Mouse (Mus musculus) lung, postnatal 0 days (tissue): ENCODE data around the gene Nfil3. TPM values are rescaled to one million over a fixed set of nuclear protein-coding genes. Genes with fewer than 3 reads are reported as not detected.

Experiments
- ATAC-seq: fragments of 200-750 bp; cut with Nextera tagmentation; 2 replicates; pipeline ENCODE4 v1.8.0; 2017; ENCODE audit warnings: moderate library complexity
- DNase-seq: peaks from one replicate; pipeline ENCODE4 v3.0.0-alpha.2; 2016; ENCODE audit warnings: low spot score
- H3K27ac ChIP-seq: fragments of 300-500 bp; sonication (generic); 2 replicates; pipeline ENCODE4 v1.5.1; 2014; ENCODE audit warnings: antibody characterized with exemption, mild to moderate bottlenecking, low read length, mixed read lengths
- H3K27me3 ChIP-seq: fragments of 300-500 bp; sonication (generic); replicated peaks from 2 replicates; pipeline ENCODE4 v1.6.1; 2014; ENCODE audit warnings: low read length, mixed read lengths; ENCODE audit not compliant: insufficient read depth
- H3K36me3 ChIP-seq: fragments of 300-500 bp; sonication (generic); 2 replicates; pipeline ENCODE4 v1.6.1; 2014; ENCODE audit warnings: low read length, mixed read lengths; ENCODE audit not compliant: insufficient read depth
- H3K4me1 ChIP-seq: fragments of 300-500 bp; sonication (generic); 2 replicates; pipeline ENCODE4 v1.6.1; 2014; ENCODE audit warnings: antibody characterized with exemption, low read depth, low read length, mixed read lengths; ENCODE audit not compliant: insufficient read depth
- H3K4me2 ChIP-seq: fragments of 300-500 bp; sonication (generic); replicated peaks from 2 replicates; pipeline ENCODE4 v1.6.1; 2014; ENCODE audit warnings: low read depth, mild to moderate bottlenecking, low read length, moderate library complexity, mixed read lengths
- H3K4me3 ChIP-seq: fragments of 300-500 bp; sonication (generic); 2 replicates; pipeline ENCODE4 v1.5.1; 2014; ENCODE audit warnings: low read depth, low read length
- H3K9ac ChIP-seq: fragments of 300-500 bp; sonication (generic); replicated peaks from 2 replicates; pipeline ENCODE4 v1.6.1; 2014; ENCODE audit warnings: low read depth, mild to moderate bottlenecking
- H3K9me3 ChIP-seq: fragments of 300-500 bp; sonication (generic); 2 replicates; pipeline ENCODE4 v1.6.1; 2016; ENCODE audit warnings: low read length, mixed read lengths
- CTCF ChIP-seq: IDR thresholded peaks from 2 replicates; pipeline ENCODE4 v1.5.1; 2016; ENCODE audit warnings: antibody characterized with exemption, mild to moderate bottlenecking
- EP300 ChIP-seq: IDR thresholded peaks from 2 replicates; pipeline ENCODE4 v1.6.1; 2016; ENCODE audit warnings: antibody characterized with exemption, mild to moderate bottlenecking, control low read depth
- WGBS: fragments of 180-500 bp; shearing (Covaris S2); extraction: QIAGEN DNeasy Blood & Tissue Kit; methylation state at CpG from one replicate; pipeline ENCODE4 v1.1.7; 2014; 5-methylcytosine and 5-hydroxymethylcytosine counted together
- polyA plus RNA-seq: library from polyadenylated mRNA; unstranded; fragments of >200 nt; fragmentation: Nextera tagmentation; extraction: Ambion mirVana; gene quantifications from 2 replicates; pipeline ENCODE4 v1.2.1, GENCODE M21; 2015

Gene Nfil3
- polyA plus RNA-seq, 1 experiment from 2014 or later = 18.7 TPM

GRCm38 (mm10) chr13:52998541-52998940 is 17.7 kb upstream of the Nfil3 start:
- no peaks in the 10 kb centered on the region for H3K9me3 ChIP-seq
- WGBS = 77% methylated on average over 10 of the region's 10 CpGs
- no peaks in the 10 kb centered on the region for H3K36me3 ChIP-seq
- no peaks in the 10 kb centered on the region for H3K4me1 ChIP-seq
- no peak overlapping the region for H3K4me3 ChIP-seq
- no peak overlapping the region for H3K4me2 ChIP-seq
- H3K27ac ChIP-seq = no peak overlapping the region
- no peak for ATAC-seq
- H3K27me3 ChIP-seq = no peaks in the 10 kb centered on the region
- no peak overlapping the region for H3K9ac ChIP-seq
- DNase-seq = no peak
- no peak for TF ChIP-seq CTCF
- TF ChIP-seq EP300 = no peak

- ATAC-seq = no peak
- WGBS = 68% methylated on average over 2 of the region's 2 CpGs
These were observed 16.9 kb upstream of the Nfil3 start for GRCm38 (mm10) chr13:52997806-52998205.

GRCm38 (mm10) chr13:52996201-52996600 is 15.3 kb upstream of the Nfil3 start:
- TF ChIP-seq CTCF = no peak
- TF ChIP-seq EP300 = no peak
- Histone ChIP-seq H3K4me1 (no peaks in the 10 kb centered on the region), H3K27me3 (no peaks in the 10 kb centered on the region), H3K4me2 (no peak overlapping the region), H3K9me3 (no peaks in the 10 kb centered on the region), H3K4me3 (no peak overlapping the region), H3K9ac (no peak overlapping the region), H3K36me3 (no peaks in the 10 kb centered on the region), H3K27ac (no peak overlapping the region)
- ATAC-seq = no peak
- WGBS = 80% methylated on average over 8 of the region's 8 CpGs
- no peak for DNase-seq

More at GRCm38 (mm10) chr13:52997806-52998205, 16.9 kb upstream of the Nfil3 start:
- Histone ChIP-seq H3K4me1 (no peaks in the 10 kb centered on the region), H3K27ac (no peak overlapping the region), H3K9me3 (no peaks in the 10 kb centered on the region), H3K36me3 (no peaks in the 10 kb centered on the region), H3K4me3 (no peak overlapping the region), H3K27me3 (no peaks in the 10 kb centered on the region), H3K9ac (no peak overlapping the region), H3K4me2 (no peak overlapping the region)
- no peak for DNase-seq
- TF ChIP-seq CTCF (no peak), EP300 (no peak)

- TF ChIP-seq CTCF = no peak
- TF ChIP-seq EP300 = no peak
- H3K9me3 ChIP-seq = no peaks in the 10 kb centered on the region
- WGBS = 60% methylated on average over 10 of the region's 10 CpGs
- no peak overlapping the region for H3K9ac ChIP-seq
- no peak overlapping the region for H3K27ac ChIP-seq
- H3K4me3 ChIP-seq = no peak overlapping the region
- H3K36me3 ChIP-seq = no peaks in the 10 kb centered on the region
- H3K4me2 ChIP-seq = no peak overlapping the region
- peak; percentile 73 for DNase-seq
- no peaks in the 10 kb centered on the region for H3K4me1 ChIP-seq
- no peaks in the 10 kb centered on the region for H3K27me3 ChIP-seq
- ATAC-seq = peak; percentile 52
These were observed 13.5 kb upstream of the Nfil3 start for GRCm38 (mm10) chr13:52994197-52994881.

GRCm38 (mm10) chr13:52990139-52990538 is 9.3 kb upstream of the Nfil3 start:
- Histone ChIP-seq H3K4me2 (no peak overlapping the region), H3K9me3 (no peaks in the 10 kb centered on the region), H3K36me3 (no peaks in the 10 kb centered on the region), H3K27me3 (no peaks in the 10 kb centered on the region), H3K9ac (no peak overlapping the region), H3K27ac (no peak overlapping the region), H3K4me3 (no peak overlapping the region), H3K4me1 (no peaks in the 10 kb centered on the region)
- WGBS = 36% methylated on average over 9 of the region's 9 CpGs
- TF ChIP-seq CTCF (no peak), EP300 (no peak)
- DNase-seq = no peak
- no peak for ATAC-seq

- DNase-seq (no peak), ATAC-seq (no peak)
- H3K27me3 ChIP-seq = no peaks in the 10 kb centered on the region
- no peak overlapping the region for H3K4me2 ChIP-seq
- no peaks in the 10 kb centered on the region for H3K36me3 ChIP-seq
- no peak overlapping the region for H3K4me3 ChIP-seq
- H3K9me3 ChIP-seq = no peaks in the 10 kb centered on the region
- no peak overlapping the region for H3K9ac ChIP-seq
- 66% methylated on average over 16 of the region's 16 CpGs for WGBS
- TF ChIP-seq EP300 (no peak), CTCF (no peak)
- no peaks in the 10 kb centered on the region for H3K4me1 ChIP-seq
- no peak overlapping the region for H3K27ac ChIP-seq
These were observed 8.1 kb upstream of the Nfil3 start for GRCm38 (mm10) chr13:52989005-52989404.

- TF ChIP-seq CTCF (no peak), EP300 (no peak)
- ATAC-seq (no peak), DNase-seq (no peak)
- no peaks in the 10 kb centered on the region for H3K4me1 ChIP-seq
- H3K9ac ChIP-seq = no peak overlapping the region
- no peak overlapping the region for H3K27ac ChIP-seq
- no peak overlapping the region for H3K4me2 ChIP-seq
- H3K9me3 ChIP-seq = no peaks in the 10 kb centered on the region
- WGBS = 35% methylated on average over 1 of the region's 1 CpGs
- H3K4me3 ChIP-seq = no peak overlapping the region
- H3K27me3 ChIP-seq = no peaks in the 10 kb centered on the region
- no peaks in the 10 kb centered on the region for H3K36me3 ChIP-seq
These were observed 7.0 kb upstream of the Nfil3 start for GRCm38 (mm10) chr13:52987880-52988279.
